Mouse (Mus musculus) forebrain, embryonic 14.5 days (tissue): ENCODE measurements around the gene Ppfibp1. TPM values are rescaled to one million over a fixed set of nuclear protein-coding genes. Genes with fewer than 3 reads are reported as not detected.

Experiments used
- ATAC-seq: fragments of 200-750 bp; cut with Nextera tagmentation; 2 replicates; pipeline ENCODE4 v1.8.0; 2017; ENCODE audit warnings: mild to moderate bottlenecking, moderate library complexity
- DNase-seq: peaks from one replicate; pipeline ENCODE4 v3.0.0-alpha.2; 2015; ENCODE audit warnings: low spot score
- H3K27ac ChIP-seq: fragments of 300-500 bp; sonication (generic); 2 replicates; pipeline ENCODE4 v1.5.1; 2014; ENCODE audit warnings: low read depth, mild to moderate bottlenecking, control low read depth, low read length, moderate library complexity
- H3K27me3 ChIP-seq: fragments of 300-500 bp; sonication (generic); replicated peaks from 2 replicates; pipeline ENCODE4 v1.6.1; 2014; ENCODE audit warnings: low read length, control low read depth, mixed read lengths; ENCODE audit not compliant: control insufficient read depth, insufficient read depth
- H3K36me3 ChIP-seq: fragments of 300-500 bp; sonication (generic); 2 replicates; pipeline ENCODE4 v1.6.1; 2014; ENCODE audit warnings: low read length, control low read depth; ENCODE audit not compliant: control insufficient read depth, insufficient read depth
- H3K4me1 ChIP-seq: fragments of 300-500 bp; sonication (generic); 2 replicates; pipeline ENCODE4 v1.6.1; 2014; ENCODE audit warnings: antibody characterized with exemption, low read length, control low read depth; ENCODE audit not compliant: control insufficient read depth, insufficient read depth
- H3K4me2 ChIP-seq: fragments of 300-500 bp; sonication (generic); 2 replicates; pipeline ENCODE4 v1.6.1; 2014; ENCODE audit warnings: mild to moderate bottlenecking, control low read depth, low read length
- H3K4me3 ChIP-seq: fragments of 300-500 bp; sonication (generic); 2 replicates; pipeline ENCODE4 v1.5.1; 2014; ENCODE audit warnings: low read depth, low read length, control low read depth
- H3K9ac ChIP-seq: fragments of 300-500 bp; sonication (generic); 2 replicates; pipeline ENCODE4 v1.6.1; 2014; ENCODE audit warnings: mild to moderate bottlenecking, low read length, control low read depth, moderate library complexity
- H3K9me3 ChIP-seq: fragments of 300-500 bp; sonication (generic); replicated peaks from 2 replicates; pipeline ENCODE4 v1.6.1; 2016; ENCODE audit warnings: low read length, control low read depth, mixed read lengths; ENCODE audit not compliant: control insufficient read depth
- WGBS: fragments of 180-500 bp; shearing (Covaris S2); extraction: QIAGEN DNeasy Blood & Tissue Kit; methylation state at CpG from one replicate; pipeline ENCODE4 v1.1.7; 2014; 5-methylcytosine and 5-hydroxymethylcytosine counted together
- polyA plus RNA-seq: library from polyadenylated mRNA; unstranded; fragments of >200 nt; fragmentation: Nextera tagmentation; extraction: Ambion mirVana; gene quantifications from 2 replicates; pipeline ENCODE4 v1.2.1, GENCODE M21; 2014

Gene Ppfibp1
- polyA plus RNA-seq, 1 experiment from 2014 or later: 10.9 TPM

GRCm38 (mm10) chr6:147029591-147029990, 141.3 kb downstream of the Ppfibp1 start:
- no peak for ATAC-seq
- WGBS: 92% methylated on average over 9 of the region's 9 CpGs
- no peak for DNase-seq

GRCm38 (mm10) chr6:147030096-147030885, 142.0 kb downstream of the Ppfibp1 start:
- Histone ChIP-seq H3K4me3 (no peak overlapping the region), H3K9ac (no peak overlapping the region), H3K27ac (no peak overlapping the region), H3K27me3 (no peaks in the 10 kb centered on the region), H3K4me2 (no peak overlapping the region), H3K36me3 (no peaks in the 10 kb centered on the region), H3K4me1 (no peaks in the 10 kb centered on the region), H3K9me3 (no peaks in the 10 kb centered on the region)
- ATAC-seq (peak; percentile 46; the same call in 1 of the 2 replicates), DNase-seq (peak; percentile 53)
- WGBS: 76% methylated on average over 15 of the region's 15 CpGs

More at GRCm38 (mm10) chr6:147029591-147029990, 141.3 kb downstream of the Ppfibp1 start:
- Histone ChIP-seq H3K4me1 (no peaks in the 10 kb centered on the region), H3K9ac (no peak overlapping the region), H3K4me2 (no peak overlapping the region), H3K4me3 (no peak overlapping the region), H3K27me3 (no peaks in the 10 kb centered on the region), H3K27ac (no peak overlapping the region), H3K36me3 (no peaks in the 10 kb centered on the region), H3K9me3 (no peaks in the 10 kb centered on the region)

- DNase-seq (no peak), ATAC-seq (no peak)
- H3K4me3 ChIP-seq: no peak within 1 kb of the TSS
- no peaks in the 10 kb centered on the region for H3K36me3 ChIP-seq
- no peak within 1 kb of the TSS for H3K4me2 ChIP-seq
- H3K9ac ChIP-seq: no peak within 1 kb of the TSS
- H3K4me1 ChIP-seq: no peaks in the 10 kb centered on the region
- no peaks in the 10 kb centered on the region for H3K9me3 ChIP-seq
- H3K27ac ChIP-seq: no peak within 1 kb of the TSS
- 31% methylated on average over 13 of the region's 13 CpGs for WGBS
- H3K27me3 ChIP-seq: no peaks in the 10 kb centered on the region
Measured at GRCm38 (mm10) chr6:147032303-147032925, 144.1 kb downstream of the Ppfibp1 start, which contains the start of gene Rep15. Rep15 (plus strand) TSS chr6:147032584.

- ATAC-seq: peak; percentile 99
- H3K4me1 ChIP-seq: peaks cover 8% of the 10 kb centered on the region
- 3% methylated on average over 66 of the region's 66 CpGs for WGBS
Measured at GRCm38 (mm10) chr6:147042291-147043290, 154.3 kb downstream of the Ppfibp1 start, which contains the start of gene Mrps35. Mrps35 (plus strand) TSS chr6:147042764.

GRCm38 (mm10) chr6:147043633-147044032, 155.3 kb downstream of the Ppfibp1 start:
- Histone ChIP-seq H3K27ac (no peak overlapping the region), H3K4me3 (peak overlapping the region; percentile 93), H3K9me3 (no peaks in the 10 kb centered on the region), H3K36me3 (peaks cover 25% of the 10 kb centered on the region), H3K9ac (peak overlapping the region; percentile 93), H3K27me3 (no peaks in the 10 kb centered on the region), H3K4me1 (peaks cover 8% of the 10 kb centered on the region), H3K4me2 (peak overlapping the region; percentile 59)
- WGBS: 54% methylated on average over 7 of the region's 7 CpGs
- DNase-seq: no peak
- ATAC-seq: no peak

More at GRCm38 (mm10) chr6:147042291-147043290, 154.3 kb downstream of the Ppfibp1 start, which contains the start of gene Mrps35:
- no peaks in the 10 kb centered on the region for H3K27me3 ChIP-seq
- peak within 1 kb of the TSS; percentile 93 for H3K4me3 ChIP-seq
- peak within 1 kb of the TSS; percentile 86 for H3K27ac ChIP-seq
- peaks cover 15% of the 10 kb centered on the region for H3K36me3 ChIP-seq
- H3K9me3 ChIP-seq: no peaks in the 10 kb centered on the region
- H3K9ac ChIP-seq: peak within 1 kb of the TSS; percentile 93
- DNase-seq: peak; percentile 94
- peak within 1 kb of the TSS; percentile 59 for H3K4me2 ChIP-seq

- WGBS: 97% methylated on average over 13 of the region's 13 CpGs
- H3K4me1 ChIP-seq: no peaks in the 10 kb centered on the region
- ATAC-seq (no peak), DNase-seq (no peak)
- H3K4me3 ChIP-seq: no peak overlapping the region
- no peak overlapping the region for H3K27ac ChIP-seq
- H3K27me3 ChIP-seq: no peaks in the 10 kb centered on the region
- no peaks in the 10 kb centered on the region for H3K9me3 ChIP-seq
- H3K9ac ChIP-seq: no peak overlapping the region
- H3K4me2 ChIP-seq: no peak overlapping the region
- peaks cover 70% of the 10 kb centered on the region for H3K36me3 ChIP-seq
Measured at GRCm38 (mm10) chr6:147049239-147049805, 161.0 kb downstream of the Ppfibp1 start.

GRCm38 (mm10) chr6:147051666-147052065, 163.4 kb downstream of the Ppfibp1 start:
- no peak for ATAC-seq
- peaks cover 77% of the 10 kb centered on the region for H3K36me3 ChIP-seq
- WGBS: 95% methylated on average over 8 of the region's 8 CpGs

GRCm38 (mm10) chr6:147052440-147052839, 164.2 kb downstream of the Ppfibp1 start:
- no peaks in the 10 kb centered on the region for H3K9me3 ChIP-seq
- no peak overlapping the region for H3K9ac ChIP-seq
- no peak overlapping the region for H3K4me3 ChIP-seq
- no peak overlapping the region for H3K27ac ChIP-seq
- no peaks in the 10 kb centered on the region for H3K4me1 ChIP-seq
- ATAC-seq (no peak), DNase-seq (no peak)
- no peak overlapping the region for H3K4me2 ChIP-seq
- 92% methylated on average over 9 of the region's 9 CpGs for WGBS
- H3K36me3 ChIP-seq: peaks cover 75% of the 10 kb centered on the region
- H3K27me3 ChIP-seq: no peaks in the 10 kb centered on the region

More at GRCm38 (mm10) chr6:147051666-147052065, 163.4 kb downstream of the Ppfibp1 start:
- no peaks in the 10 kb centered on the region for H3K4me1 ChIP-seq
- no peaks in the 10 kb centered on the region for H3K9me3 ChIP-seq
- H3K27me3 ChIP-seq: no peaks in the 10 kb centered on the region
- H3K9ac ChIP-seq: no peak overlapping the region
- no peak for DNase-seq
- H3K4me2 ChIP-seq: no peak overlapping the region
- H3K4me3 ChIP-seq: no peak overlapping the region
- H3K27ac ChIP-seq: no peak overlapping the region
